Mouse (Mus musculus): ENCODE measurements around the gene Nup107. TPM values are rescaled to one million over a fixed set of nuclear protein-coding genes. Genes with fewer than 3 reads are reported as not detected.
A peak's percentile ranks its signal among the peaks of the same experiment; 100 is the strongest.

Nup107 gene
- polyA plus RNA-seq, 1 experiment: 15.0 TPM

GRCm38 (mm10) chr10:117714048-117714545 is 78.4 kb downstream of the Nup107 start:
- DNase-seq: no peak
- H3K27ac ChIP-seq (ENCODE audit: insufficient read depth, low read length): no peak overlapping the region
- H3K27me3 ChIP-seq (ENCODE audit: control insufficient read depth, insufficient read depth, low read length): no peaks in the 10 kb centered on the region
- TF ChIP-seq CTCF (IDR thresholded peaks at IDR 0.05; ENCODE audit: borderline replicate concordance, insufficient read depth, low read depth, low read length): no peak
- no peak for TF ChIP-seq POLR2A (IDR thresholded peaks at IDR 0.05; ENCODE audit: borderline replicate concordance, insufficient read depth, low read length)
- no peak overlapping the region for H3K4me3 ChIP-seq (replicated peaks; ENCODE audit: insufficient read depth, low read depth, low read length)
- WGBS: 91% methylated on average over 3 of the region's 3 CpGs
- H3K4me1 ChIP-seq (ENCODE audit: control insufficient read depth, insufficient read depth, low read length): no peaks in the 10 kb centered on the region

DNA sequence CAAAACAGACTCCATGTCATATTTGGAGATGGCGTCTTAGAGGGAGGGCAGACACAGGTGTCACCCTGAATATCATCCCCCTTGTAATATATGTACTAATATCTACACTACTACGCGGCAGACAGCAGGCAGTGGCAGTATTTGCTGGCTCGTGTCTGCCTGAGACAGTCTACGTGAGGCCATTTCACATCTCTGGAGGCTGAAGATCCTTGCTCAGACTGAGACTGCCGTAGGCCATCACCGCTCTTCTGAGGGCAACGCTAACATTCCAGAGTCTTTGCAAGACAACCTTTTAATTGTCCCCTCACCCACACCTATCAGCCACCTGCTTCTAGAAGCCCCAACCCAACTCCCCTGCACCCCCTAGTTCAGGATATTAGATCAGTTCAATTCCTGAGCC is 79.0 kb downstream of the Nup107 start:
- 94% methylated on average over 8 of the region's 8 CpGs for WGBS
- H3K27me3 ChIP-seq (ENCODE audit: control insufficient read depth, insufficient read depth, low read length): no peaks in the 10 kb centered on the region
- H3K4me3 ChIP-seq (replicated peaks; ENCODE audit: insufficient read depth, low read depth, low read length): no peak overlapping the region
- DNase-seq: no peak
- TF ChIP-seq POLR2A (IDR thresholded peaks at IDR 0.05; ENCODE audit: borderline replicate concordance, insufficient read depth, low read length) (no peak), CTCF (IDR thresholded peaks at IDR 0.05; ENCODE audit: borderline replicate concordance, insufficient read depth, low read depth, low read length) (no peak)
- no peaks in the 10 kb centered on the region for H3K4me1 ChIP-seq (ENCODE audit: control insufficient read depth, insufficient read depth, low read length)
- no peak overlapping the region for H3K27ac ChIP-seq (ENCODE audit: insufficient read depth, low read length)

- no peak for DNase-seq
- Histone ChIP-seq H3K4me3 (replicated peaks; ENCODE audit: insufficient read depth, low read depth, low read length) (no peak overlapping the region), H3K27ac (ENCODE audit: insufficient read depth, low read length) (no peak overlapping the region), H3K4me1 (ENCODE audit: control insufficient read depth, insufficient read depth, low read length) (no peaks in the 10 kb centered on the region), H3K27me3 (ENCODE audit: control insufficient read depth, insufficient read depth, low read length) (no peaks in the 10 kb centered on the region)
- no peak for TF ChIP-seq CTCF (IDR thresholded peaks at IDR 0.05; ENCODE audit: borderline replicate concordance, insufficient read depth, low read depth, low read length)
- TF ChIP-seq POLR2A (IDR thresholded peaks at IDR 0.05; ENCODE audit: borderline replicate concordance, insufficient read depth, low read length): no peak
- WGBS: 94% methylated on average over 9 of the region's 9 CpGs
Measured at GRCm38 (mm10) chr10:117712871-117713270, 79.6 kb downstream of the Nup107 start.

- no peak for DNase-seq
- WGBS: 90% methylated on average over 9 of the region's 9 CpGs
- no peak for TF ChIP-seq CTCF (IDR thresholded peaks at IDR 0.05; ENCODE audit: borderline replicate concordance, insufficient read depth, low read depth, low read length)
- TF ChIP-seq POLR2A (IDR thresholded peaks at IDR 0.05; ENCODE audit: borderline replicate concordance, insufficient read depth, low read length): no peak
Measured at GRCm38 (mm10) chr10:117712191-117712754, 80.2 kb downstream of the Nup107 start.

GRCm38 (mm10) chr10:117711408-117711807 is 81.1 kb downstream of the Nup107 start:
- no peak for TF ChIP-seq POLR2A (IDR thresholded peaks at IDR 0.05; ENCODE audit: borderline replicate concordance, insufficient read depth, low read length)
- TF ChIP-seq CTCF (IDR thresholded peaks at IDR 0.05; ENCODE audit: borderline replicate concordance, insufficient read depth, low read depth, low read length): no peak
- WGBS: 55% methylated on average over 5 of the region's 5 CpGs
- Histone ChIP-seq H3K4me1 (ENCODE audit: control insufficient read depth, insufficient read depth, low read length) (peaks cover 6% of the 10 kb centered on the region), H3K4me3 (replicated peaks; ENCODE audit: insufficient read depth, low read depth, low read length) (no peak overlapping the region), H3K27me3 (ENCODE audit: control insufficient read depth, insufficient read depth, low read length) (no peaks in the 10 kb centered on the region), H3K27ac (ENCODE audit: insufficient read depth, low read length) (no peak overlapping the region)
- DNase-seq: peak; percentile 19 to 22

More at GRCm38 (mm10) chr10:117712191-117712754, 80.2 kb downstream of the Nup107 start:
- Histone ChIP-seq H3K27ac (ENCODE audit: insufficient read depth, low read length) (no peak overlapping the region), H3K4me1 (ENCODE audit: control insufficient read depth, insufficient read depth, low read length) (no peaks in the 10 kb centered on the region), H3K4me3 (replicated peaks; ENCODE audit: insufficient read depth, low read depth, low read length) (no peak overlapping the region), H3K27me3 (ENCODE audit: control insufficient read depth, insufficient read depth, low read length) (no peaks in the 10 kb centered on the region)

DNA sequence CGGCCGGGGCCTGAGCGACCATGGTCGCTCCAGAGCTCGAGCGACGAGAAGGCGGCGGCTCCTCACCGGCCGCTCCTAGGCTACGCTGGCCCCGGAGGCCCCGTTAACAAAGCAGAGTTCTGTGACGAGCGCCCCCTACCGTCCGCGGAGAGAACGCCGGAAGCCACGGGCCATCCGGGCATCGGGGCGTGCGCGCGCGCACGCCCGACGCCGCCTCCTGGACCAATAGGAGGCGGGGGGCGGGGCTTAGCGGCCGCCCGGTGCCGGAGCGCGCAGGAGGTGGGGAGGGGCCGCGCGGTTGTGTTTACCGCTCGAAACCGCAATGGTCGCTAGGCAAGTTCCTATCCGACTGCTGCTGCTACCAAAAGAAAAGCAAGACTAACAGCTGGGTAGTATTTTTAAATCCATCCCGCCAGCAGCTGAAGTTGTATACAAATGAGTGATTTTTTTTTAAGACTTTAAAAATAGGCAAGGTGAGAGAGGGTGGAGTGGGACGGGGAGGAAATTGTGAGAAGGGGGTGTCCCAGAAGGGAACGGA is 81.8 kb downstream of the Nup107 start, which contains the start of gene Mdm2:
Gene Mdm2, minus strand, starts transcription at position 155 of the 538 bp plus-strand sequence.
- 1% methylated on average over 52 of the region's 52 CpGs for WGBS

DNA sequence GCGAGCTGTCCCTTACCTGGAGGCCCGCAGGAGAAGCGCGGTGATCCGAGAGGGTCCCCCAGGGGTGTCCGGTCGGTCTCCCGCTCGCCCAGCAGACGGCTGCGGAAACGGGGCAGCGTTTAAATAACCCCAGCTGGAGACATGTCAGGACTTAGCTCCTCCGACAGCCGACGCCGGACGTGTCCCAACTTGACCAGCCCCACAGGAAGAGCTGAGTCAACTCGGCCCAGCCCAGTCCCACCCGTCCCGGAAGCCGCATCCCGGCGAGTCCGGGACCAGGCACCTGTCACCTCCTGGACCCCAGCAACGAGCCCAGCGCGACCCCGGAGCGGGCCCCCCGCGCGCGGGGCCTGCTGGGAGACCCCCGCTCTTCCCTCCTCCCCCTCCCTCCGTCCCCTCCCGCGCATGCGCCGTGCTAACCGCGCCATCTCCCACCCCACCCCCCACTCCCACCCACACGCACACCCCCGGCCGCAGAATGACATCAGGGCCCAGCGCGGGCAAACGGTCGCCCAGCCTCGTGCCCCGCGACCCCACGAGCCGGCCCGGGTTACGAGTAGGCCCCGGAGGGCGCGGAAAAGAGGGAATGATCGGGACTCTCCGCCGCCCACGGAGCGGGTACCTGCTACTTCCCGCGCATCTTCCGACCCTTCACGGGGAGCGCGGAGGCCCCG is 82.4 kb downstream of the Nup107 start:
- Histone ChIP-seq H3K4me1 (ENCODE audit: control insufficient read depth, insufficient read depth, low read length) (peaks cover 6% of the 10 kb centered on the region), H3K4me3 (replicated peaks; ENCODE audit: insufficient read depth, low read depth, low read length) (peak overlapping the region; percentile 85), H3K27me3 (ENCODE audit: control insufficient read depth, insufficient read depth, low read length) (no peaks in the 10 kb centered on the region), H3K27ac (ENCODE audit: insufficient read depth, low read length) (peak overlapping the region; percentile 94)
- peak; percentile 77 to 84 for DNase-seq
- no peak for TF ChIP-seq CTCF (IDR thresholded peaks at IDR 0.05; ENCODE audit: borderline replicate concordance, insufficient read depth, low read depth, low read length)
- TF ChIP-seq POLR2A (IDR thresholded peaks at IDR 0.05; ENCODE audit: borderline replicate concordance, insufficient read depth, low read length): 0 out of 2 replicates have a peak, but pooled peaks have one; percentile 22
- 1% methylated on average over 70 of the region's 71 CpGs for WGBS

More for the DNA sequence above, 81.8 kb downstream of the Nup107 start, which contains the start of gene Mdm2:
- TF ChIP-seq CTCF (IDR thresholded peaks at IDR 0.05; ENCODE audit: borderline replicate concordance, insufficient read depth, low read depth, low read length): peak; percentile 55; the same call in 1 of the 2 replicates
- TF ChIP-seq POLR2A (IDR thresholded peaks at IDR 0.05; ENCODE audit: borderline replicate concordance, insufficient read depth, low read length): peak; percentile 82; the same call in 1 of the 2 replicates
- Histone ChIP-seq H3K27me3 (ENCODE audit: control insufficient read depth, insufficient read depth, low read length) (no peaks in the 10 kb centered on the region), H3K27ac (ENCODE audit: insufficient read depth, low read length) (peak within 1 kb of the TSS; percentile 94), H3K4me3 (replicated peaks; ENCODE audit: insufficient read depth, low read depth, low read length) (peak within 1 kb of the TSS; percentile 85), H3K4me1 (ENCODE audit: control insufficient read depth, insufficient read depth, low read length) (peaks cover 6% of the 10 kb centered on the region)
- DNase-seq: peak; percentile 94 to 98

Data from cerebellum, adult 2 months (tissue).